Mouse (Mus musculus): ENCODE results near the gene Hepacam2. TPM values are rescaled to one million over a fixed set of nuclear protein-coding genes. Genes with fewer than 3 reads are reported as not detected.
"Not testable (repeated sequence)": the region's sequence is repeated elsewhere in the genome, so short reads cannot be mapped to it uniquely, and the experiment has no call there.

Gene Hepacam2
- polyA plus RNA-seq, 1 experiment from 2014 or later, result 0.07 TPM

GRCm38 (mm10) chr6:3463594-3463993 is 34.5 kb downstream of the Hepacam2 start:
- Histone ChIP-seq H3K4me3 (no peak overlapping the region), H3K9me3 (no peaks in the 10 kb centered on the region), H3K4me2 (no peak overlapping the region), H3K4me1 (no peaks in the 10 kb centered on the region), H3K27ac (replicated peaks) (no peak overlapping the region), H3K36me3 (no peaks in the 10 kb centered on the region), H3K27me3 (replicated peaks) (no peaks in the 10 kb centered on the region), H3K9ac (no peak overlapping the region)
- ATAC-seq (ENCODE audit: extremely low read depth, insufficient number of reproducible peaks, low FRiP score, low TSS enrichment), result no peak
- WGBS, result 60% methylated on average over 2 of the region's 2 CpGs

- Histone ChIP-seq H3K4me2 (no peak overlapping the region), H3K9me3 (no peaks in the 10 kb centered on the region), H3K27me3 (replicated peaks) (no peaks in the 10 kb centered on the region), H3K4me3 (no peak overlapping the region), H3K4me1 (no peaks in the 10 kb centered on the region), H3K36me3 (no peaks in the 10 kb centered on the region), H3K27ac (replicated peaks) (no peak overlapping the region), H3K9ac (no peak overlapping the region)
- 60% methylated on average over 6 of the region's 6 CpGs for WGBS
- ATAC-seq (ENCODE audit: extremely low read depth, insufficient number of reproducible peaks, low FRiP score, low TSS enrichment), result no peak
These were observed 35.1 kb downstream of the Hepacam2 start for GRCm38 (mm10) chr6:3463026-3463425.

DNA sequence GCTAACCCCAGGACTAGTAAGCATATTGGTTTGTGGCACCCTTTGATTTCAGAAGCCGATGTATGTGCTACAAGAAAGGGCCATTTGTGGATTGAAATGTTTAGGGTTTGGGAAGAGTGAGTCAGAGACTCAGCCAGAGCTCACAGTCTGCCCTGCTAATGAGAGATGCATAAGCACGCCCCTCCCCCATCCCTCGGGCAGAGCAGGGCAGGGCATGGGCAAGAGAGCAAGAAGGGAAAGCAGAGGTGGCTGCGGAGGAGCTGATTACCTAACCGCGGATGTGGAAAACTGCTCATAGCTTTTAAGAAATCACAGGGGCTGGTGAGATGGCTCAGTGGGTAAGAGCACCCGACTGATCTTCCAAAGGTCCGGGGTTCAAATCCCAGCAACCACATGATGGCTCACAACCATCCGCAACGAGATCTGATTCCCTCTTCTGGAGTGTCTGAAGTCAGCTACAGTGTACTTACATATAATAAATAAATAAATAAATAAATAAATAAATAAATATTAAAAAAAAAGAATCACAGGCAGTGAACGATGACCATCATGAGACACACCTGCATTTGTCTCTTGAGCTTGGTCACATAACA is 42.1 kb downstream of the Hepacam2 start:
- no peak overlapping the region for H3K9ac ChIP-seq
- 69% methylated on average over 11 of the region's 11 CpGs for WGBS
- no peak overlapping the region for H3K4me3 ChIP-seq
- ATAC-seq (ENCODE audit: extremely low read depth, insufficient number of reproducible peaks, low FRiP score, low TSS enrichment), result no peak
- no peaks in the 10 kb centered on the region for H3K36me3 ChIP-seq
- no peaks in the 10 kb centered on the region for H3K4me1 ChIP-seq
- H3K9me3 ChIP-seq, result no peaks in the 10 kb centered on the region
- no peak overlapping the region for H3K27ac ChIP-seq (replicated peaks)
- no peak overlapping the region for H3K4me2 ChIP-seq
- no peaks in the 10 kb centered on the region for H3K27me3 ChIP-seq (replicated peaks)

GRCm38 (mm10) chr6:3454421-3454820 is 43.7 kb downstream of the Hepacam2 start:
- Histone ChIP-seq H3K4me1 (no peaks in the 10 kb centered on the region), H3K4me2 (no peak overlapping the region), H3K27me3 (replicated peaks) (no peaks in the 10 kb centered on the region), H3K9ac (no peak overlapping the region), H3K27ac (replicated peaks) (no peak overlapping the region), H3K36me3 (no peaks in the 10 kb centered on the region), H3K9me3 (no peaks in the 10 kb centered on the region), H3K4me3 (no peak overlapping the region)
- ATAC-seq (ENCODE audit: extremely low read depth, insufficient number of reproducible peaks, low FRiP score, low TSS enrichment), result no peak
- WGBS, result 59% methylated on average over 5 of the region's 5 CpGs

GRCm38 (mm10) chr6:3447404-3447803 is 50.7 kb downstream of the Hepacam2 start:
- no peaks in the 10 kb centered on the region for H3K36me3 ChIP-seq
- no peak for ATAC-seq (ENCODE audit: extremely low read depth, insufficient number of reproducible peaks, low FRiP score, low TSS enrichment)
- H3K4me3 ChIP-seq, result no peak overlapping the region
- 6% methylated on average over 5 of the region's 5 CpGs for WGBS
- H3K9me3 ChIP-seq, result no peaks in the 10 kb centered on the region
- no peak overlapping the region for H3K4me2 ChIP-seq
- H3K9ac ChIP-seq, result no peak overlapping the region
- no peak overlapping the region for H3K27ac ChIP-seq (replicated peaks)
- no peaks in the 10 kb centered on the region for H3K27me3 ChIP-seq (replicated peaks)
- no peaks in the 10 kb centered on the region for H3K4me1 ChIP-seq

- 17% methylated on average over 1 of the region's 1 CpGs for WGBS
- no peak overlapping the region for H3K4me3 ChIP-seq
- no peak for ATAC-seq (ENCODE audit: extremely low read depth, insufficient number of reproducible peaks, low FRiP score, low TSS enrichment)
- H3K9ac ChIP-seq, result no peak overlapping the region
- H3K27me3 ChIP-seq (replicated peaks), result no peaks in the 10 kb centered on the region
- H3K4me1 ChIP-seq, result no peaks in the 10 kb centered on the region
- H3K9me3 ChIP-seq, result no peaks in the 10 kb centered on the region
- H3K4me2 ChIP-seq, result no peak overlapping the region
- no peak overlapping the region for H3K27ac ChIP-seq (replicated peaks)
- H3K36me3 ChIP-seq, result no peaks in the 10 kb centered on the region
These were observed 54.2 kb downstream of the Hepacam2 start for GRCm38 (mm10) chr6:3443905-3444304.

DNA sequence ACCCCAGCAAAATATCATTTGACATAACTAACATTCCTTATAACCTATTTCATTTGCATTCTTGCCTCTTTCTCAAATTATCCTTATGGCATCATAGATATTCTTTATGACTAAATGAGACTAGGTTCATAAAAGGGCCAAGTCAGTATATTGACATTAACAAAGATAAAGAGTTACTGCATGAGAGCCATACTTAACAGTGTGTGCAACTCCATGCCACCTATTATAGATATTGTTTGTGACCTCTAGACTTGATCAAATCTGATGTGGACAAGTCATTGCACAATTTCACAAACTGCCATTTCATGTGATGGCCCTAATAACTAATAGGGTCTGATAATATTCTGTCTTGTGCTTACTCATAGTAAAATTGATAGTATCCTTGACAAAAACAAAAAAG is 62.0 kb downstream of the Hepacam2 start:
- Histone ChIP-seq H3K36me3 (no peaks in the 10 kb centered on the region), H3K27ac (replicated peaks) (no peak overlapping the region), H3K4me2 (no peak overlapping the region), H3K9me3 (no peaks in the 10 kb centered on the region; the same call in 1 of the 2 replicates), H3K4me1 (no peaks in the 10 kb centered on the region), H3K4me3 (no peak overlapping the region), H3K27me3 (replicated peaks) (no peaks in the 10 kb centered on the region), H3K9ac (no peak overlapping the region)
- ATAC-seq (ENCODE audit: extremely low read depth, insufficient number of reproducible peaks, low FRiP score, low TSS enrichment), result no peak

DNA sequence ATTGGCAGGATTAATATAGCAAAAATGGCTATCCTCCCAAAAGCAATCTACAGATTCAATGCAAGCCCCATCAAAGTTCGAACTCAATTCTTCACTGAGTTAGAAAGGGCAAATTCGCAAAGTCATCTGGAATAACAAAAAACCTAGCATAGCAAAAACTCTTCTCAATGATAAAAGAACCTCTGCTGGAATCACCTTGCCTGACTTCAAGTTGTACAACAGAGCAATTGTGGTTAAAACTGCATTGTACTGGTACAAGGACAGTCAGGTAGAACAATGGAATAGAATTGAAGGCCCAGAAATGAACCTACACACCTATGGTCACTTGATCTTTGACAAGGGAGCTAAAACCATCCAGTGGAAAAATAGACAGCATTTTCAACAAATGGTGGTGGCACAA is 67.1 kb downstream of the Hepacam2 start:
- not testable (repeated sequence) for H3K9ac ChIP-seq; H3K4me2 ChIP-seq; H3K9me3 ChIP-seq; H3K4me3 ChIP-seq; H3K27me3 ChIP-seq (replicated peaks); H3K27ac ChIP-seq (replicated peaks); H3K4me1 ChIP-seq; ATAC-seq (ENCODE audit: extremely low read depth, insufficient number of reproducible peaks, low FRiP score, low TSS enrichment); H3K36me3 ChIP-seq
- 68% methylated on average over 2 of the region's 2 CpGs for WGBS

DNA sequence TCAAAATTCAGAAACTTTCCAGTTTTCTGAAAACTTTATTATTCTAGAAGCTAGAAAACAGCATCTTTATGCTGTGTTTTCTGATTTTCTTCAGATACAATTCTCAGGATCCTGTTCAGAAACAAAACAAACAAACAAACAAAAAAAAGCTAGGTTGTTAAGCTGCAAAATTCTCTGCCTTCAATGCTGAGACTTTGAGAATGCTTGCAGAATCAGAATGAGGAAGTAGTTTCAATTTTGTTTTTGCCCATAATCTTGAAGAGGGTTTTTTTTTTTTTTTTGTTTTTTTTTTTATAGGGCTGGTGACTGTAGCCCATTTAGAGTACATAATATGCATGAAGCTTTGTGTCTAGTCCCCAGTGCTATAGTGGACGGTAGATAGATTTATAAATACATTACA is 71.1 kb downstream of the Hepacam2 start:
- Histone ChIP-seq H3K9me3 (no peaks in the 10 kb centered on the region), H3K4me3 (no peak overlapping the region), H3K4me1 (no peaks in the 10 kb centered on the region), H3K27me3 (replicated peaks) (no peaks in the 10 kb centered on the region), H3K36me3 (no peaks in the 10 kb centered on the region), H3K9ac (no peak overlapping the region), H3K4me2 (no peak overlapping the region), H3K27ac (replicated peaks) (no peak overlapping the region)
- WGBS, result 67% methylated on average over 1 of the region's 1 CpGs
- ATAC-seq (ENCODE audit: extremely low read depth, insufficient number of reproducible peaks, low FRiP score, low TSS enrichment), result no peak

GRCm38 (mm10) chr6:3425333-3425732 is 72.8 kb downstream of the Hepacam2 start:
- H3K4me3 ChIP-seq; H3K27me3 ChIP-seq (replicated peaks); H3K9ac ChIP-seq; H3K36me3 ChIP-seq; H3K4me2 ChIP-seq; H3K9me3 ChIP-seq; H3K4me1 ChIP-seq; H3K27ac ChIP-seq (replicated peaks); ATAC-seq (ENCODE audit: extremely low read depth, insufficient number of reproducible peaks, low FRiP score, low TSS enrichment): not testable (repeated sequence)

DNA sequence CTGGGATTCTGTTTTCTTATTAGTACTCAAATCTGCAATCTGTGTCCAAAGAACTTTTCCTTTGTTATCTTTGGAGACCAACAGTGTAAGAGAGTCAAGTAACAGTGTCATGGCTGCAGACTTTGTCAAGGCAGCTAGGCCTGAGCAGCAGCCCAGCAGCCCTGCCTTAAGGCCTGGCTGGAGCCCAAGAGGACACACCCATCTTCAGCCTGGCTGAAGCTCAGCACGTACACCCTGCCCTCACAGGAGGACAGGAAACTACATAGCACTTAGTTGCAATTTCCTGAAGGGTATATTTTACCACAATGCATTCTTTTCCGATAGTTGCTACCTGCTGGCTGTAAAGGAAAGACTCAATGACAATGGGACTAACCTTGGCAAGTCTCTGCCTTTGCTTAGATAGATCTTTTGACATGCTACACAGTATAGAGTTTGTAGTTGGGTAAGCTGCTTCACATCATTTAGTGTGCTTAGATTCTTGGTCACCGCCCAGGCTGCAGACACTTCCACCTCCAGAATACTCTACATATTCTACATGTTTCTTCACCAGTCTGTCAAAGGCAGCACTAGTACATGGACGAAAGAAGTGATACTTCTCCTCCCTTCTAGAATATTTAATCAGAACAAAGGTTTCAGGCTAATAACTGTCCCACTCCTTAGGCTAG is 73.4 kb downstream of the Hepacam2 start:
- not testable (repeated sequence) for H3K27me3 ChIP-seq (replicated peaks); ATAC-seq (ENCODE audit: extremely low read depth, insufficient number of reproducible peaks, low FRiP score, low TSS enrichment); H3K4me3 ChIP-seq; H3K27ac ChIP-seq (replicated peaks); H3K4me1 ChIP-seq; H3K36me3 ChIP-seq; H3K9ac ChIP-seq; H3K4me2 ChIP-seq; H3K9me3 ChIP-seq
- 21% methylated on average over 1 of the region's 4 CpGs for WGBS
